Mouse (Mus musculus) gastrocnemius, adult 18-20 months (tissue): ENCODE measurements around the gene Psen2. TPM values are rescaled to one million over a fixed set of nuclear protein-coding genes. Genes with fewer than 3 reads are reported as not detected.

Source experiments
- DNase-seq: peaks from one replicate; pipeline ENCODE4 v3.0.0; 2021; ENCODE audit warnings: low spot score
- total RNA-seq, 2 experiments: library from RNA; stranded (reverse); gene quantifications; 2 replicates each; pipeline ENCODE4 v1.2.3; 2021

Gene Psen2
- total RNA-seq, 2 experiments from 2014 or later: 8.2 to 8.4 TPM

GRCm38 (mm10) chr1:180178340-180178739, 84.9 kb downstream of the Psen2 start:
- no peak for DNase-seq

Other genes starting within 250 kb of the Psen2 start
- 1,000 to 10,000 TPM; 1,142 to 1,473 TPM for gene Coq8a, start 63.8 kb downstream of the Psen2 start, total RNA-seq
- gene Itpkb, start 67.0 kb upstream of the Psen2 start, total RNA-seq: 10 to 100 TPM; 11.3 to 21.8 TPM
- under 1 TPM; 0.59 to 0.78 TPM for gene Stum, start 220.1 kb upstream of the Psen2 start, total RNA-seq